Mouse (Mus musculus): ENCODE data around the gene Olfr834. TPM values are rescaled to one million over a fixed set of nuclear protein-coding genes. Genes with fewer than 3 reads are reported as not detected.

Olfr834 gene
- not detected in 2 replicates for polyA plus RNA-seq (2015; fragmentation: Nextera tagmentation; extraction: Ambion mirVana)

GRCm38 (mm10) chr9:18987690-18988089 lies at the start of gene Olfr834:
Gene Olfr834, plus strand, starts transcription at chr9:18987990.

GRCm38 (mm10) chr9:19032435-19032834 lies 44.6 kb downstream of the Olfr834 start, which contains the start of gene Olfr835:
Gene Olfr835, plus strand, starts transcription at chr9:19032735.

Other genes starting within 250 kb of the Olfr834 start
- not detected in 2 replicates for gene Olfr24, start 224.0 kb upstream of the Olfr834 start, polyA plus RNA-seq (2015; fragmentation: Nextera tagmentation; extraction: Ambion mirVana)
- gene Olfr828, start 168.5 kb upstream of the Olfr834 start, polyA plus RNA-seq (2015; fragmentation: Nextera tagmentation; extraction: Ambion mirVana), result not detected in 2 replicates
- gene Olfr829, start 133.1 kb upstream of the Olfr834 start, polyA plus RNA-seq (2015; fragmentation: Nextera tagmentation; extraction: Ambion mirVana), result not detected in 2 replicates
- gene Olfr830, start 113.3 kb upstream of the Olfr834 start, polyA plus RNA-seq (2015; fragmentation: Nextera tagmentation; extraction: Ambion mirVana), result not detected in 2 replicates
- gene Olfr832, start 50.9 kb upstream of the Olfr834 start, polyA plus RNA-seq (2015; fragmentation: Nextera tagmentation; extraction: Ambion mirVana), result not detected in 2 replicates
- not detected in 2 replicates for gene Olfr835, start 44.7 kb downstream of the Olfr834 start, polyA plus RNA-seq (2015; fragmentation: Nextera tagmentation; extraction: Ambion mirVana)
- gene Olfr836, start 132.4 kb downstream of the Olfr834 start, polyA plus RNA-seq (2015; fragmentation: Nextera tagmentation; extraction: Ambion mirVana), result not detected in 2 replicates
- gene Olfr837, start 148.3 kb downstream of the Olfr834 start, polyA plus RNA-seq (2015; fragmentation: Nextera tagmentation; extraction: Ambion mirVana), result not detected in 2 replicates
- not detected in 2 replicates for gene Olfr839-ps1, start 189.3 kb downstream of the Olfr834 start, polyA plus RNA-seq (2015; fragmentation: Nextera tagmentation; extraction: Ambion mirVana)